ENCODE assay signal across 8 mouse cellular contexts in genomic region chr15:99470224-99470761, GRCm38 (mm10). TPM values are rescaled to one million over a fixed set of nuclear protein-coding genes. Genes with fewer than 3 reads are reported as not detected.
DNase-seq lines count a peak whose midpoint lies in the region; ATAC-seq and TF ChIP-seq lines count a peak whose summit lies in the region.

No protein-coding gene starts in this region.

- H3K4me3 ChIP-seq in layer of hippocampus, adult 2 months: peak overlapping the region; percentile 32; the same call in 1 of the 2 replicates
- H3K4me3 ChIP-seq in kidney, postnatal 0 days (replicated peaks; ENCODE audit: low read depth, low read length): no peak overlapping the region

- peak overlapping the region; percentile 73 for H3K27ac ChIP-seq in layer of hippocampus, adult 2 months
- H3K27ac ChIP-seq in kidney, postnatal 0 days: 0 out of 2 replicates have a peak overlapping the region, but pooled peaks have one; percentile 15

- ATAC-seq in kidney, postnatal 0 days (replicated peaks; ENCODE audit: low FRiP score, low read depth): no peak

- H3K4me1 ChIP-seq in kidney, postnatal 0 days (replicated peaks; ENCODE audit: insufficient read depth, low read length): no peaks in the 10 kb centered on the region; the same call in 1 of the 2 replicates

- H3K27me3 ChIP-seq in kidney, postnatal 0 days (ENCODE audit: insufficient read depth, low read length): no peaks in the 10 kb centered on the region

- no peaks in the 10 kb centered on the region for H3K9me3 ChIP-seq in kidney, postnatal 0 days (replicated peaks; ENCODE audit: low read length)

- WGBS in kidney, postnatal 0 days: 80% methylated on average over 31 of the region's 31 CpGs

- no peaks in the 10 kb centered on the region for H3K36me3 ChIP-seq in kidney, postnatal 0 days (ENCODE audit: insufficient read depth, low read length)

- H3K9ac ChIP-seq in kidney, postnatal 0 days (ENCODE audit: low read depth, low read length): no peak overlapping the region

- no peak overlapping the region for H3K4me2 ChIP-seq in kidney, postnatal 0 days (ENCODE audit: low read length)

- TF ChIP-seq CTCF in layer of hippocampus, adult 2 months (conservative IDR thresholded peaks at IDR 0.05): no peak
- TF ChIP-seq CTCF in kidney, postnatal 0 days (IDR thresholded peaks at IDR 0.05; ENCODE audit: low read depth): no peak

- no peak for DNase-seq in layer of hippocampus, adult 2 months (ENCODE audit: low spot score in 2 of 2)
- DNase-seq in layer of hippocampus, postnatal 36 days: no peak
- peak; percentile 83 for DNase-seq in cerebellum, adult 11-12 months
- peak; percentile 56 for DNase-seq in gastrocnemius, postnatal 25 days
- peak; percentile 36 for DNase-seq in kidney, postnatal 0 days (ENCODE audit: low spot score)
- no peak for DNase-seq in urinary bladder, postnatal 10 days (ENCODE audit: low spot score)
- no peak for DNase-seq in yolk sac, embryonic 10.5 days (ENCODE audit: low spot score)
- DNase-seq in ovary, postnatal 36 days (ENCODE audit: low spot score): no peak

RNA-seq across cellular contexts. Expression of gene Bcdin3d, which starts 4.2 kb away (rescaled TPM):
- total RNA-seq in layer of hippocampus, adult 2 months (2021): 1 to 10 TPM; 4.0 to 5.5 TPM
- 1 to 10 TPM; 3.9 to 5.0 TPM for total RNA-seq in layer of hippocampus, postnatal 36 days (2021)
- total RNA-seq in gastrocnemius, postnatal 25 days (2021): 1 to 10 TPM; 3.0 to 4.1 TPM
- 16.1 and 16.3 TPM in 2 replicates for polyA plus RNA-seq in kidney, postnatal 0 days (2015; fragmentation: Nextera tagmentation; extraction: Ambion mirVana)

RNA-seq across cellular contexts. Expression of gene Nckap5l, which starts 12.7 kb away (rescaled TPM):
- total RNA-seq in layer of hippocampus, adult 2 months (2021): 10 to 100 TPM; 17.1 to 18.5 TPM
- 10 to 100 TPM; 20.3 to 20.9 TPM for total RNA-seq in layer of hippocampus, postnatal 36 days (2021)
- total RNA-seq in gastrocnemius, postnatal 25 days (2021): 1 to 10 TPM; 3.1 to 4.8 TPM
- 6.5 and 8.0 TPM in 2 replicates for polyA plus RNA-seq in kidney, postnatal 0 days (2015; fragmentation: Nextera tagmentation; extraction: Ambion mirVana)

RNA-seq across cellular contexts. Expression of gene Faim2, which starts 57.7 kb away (rescaled TPM):
- total RNA-seq in layer of hippocampus, adult 2 months (2021): 100 to 1,000 TPM; 394 to 431 TPM
- 100 to 1,000 TPM; 373 to 394 TPM for total RNA-seq in layer of hippocampus, postnatal 36 days (2021)
- under 1 TPM; 0.13 to 0.20 TPM for total RNA-seq in gastrocnemius, postnatal 25 days (2021)
- polyA plus RNA-seq in kidney, postnatal 0 days (2015; fragmentation: Nextera tagmentation; extraction: Ambion mirVana): 0.26 and 0.36 TPM in 2 replicates

Comparison
In these comparisons a context has a peak if more than half of its experiments do, and no peak if none do; other contexts are left out.
1. DNase-seq: peak in cerebellum, adult 11-12 months (single experiment), gastrocnemius, postnatal 25 days (single experiment) and kidney, postnatal 0 days (single experiment); none in layer of hippocampus, adult 2 months (0 of 2), layer of hippocampus, postnatal 36 days (0 of 2), urinary bladder, postnatal 10 days (single experiment), yolk sac, embryonic 10.5 days (single experiment) and ovary, postnatal 36 days (single experiment).
2. RNA of gene Faim2, which starts 57.7 kb away (total RNA-seq): 394 to 431 TPM in layer of hippocampus, adult 2 months and 373 to 394 TPM in layer of hippocampus, postnatal 36 days; 0.13 to 0.20 TPM in gastrocnemius, postnatal 25 days; every median in the first group is over 100 times any median in the second.